Mouse (Mus musculus) gastrocnemius, adult 18-20 months (tissue): ENCODE results near the gene Pemt. TPM values are rescaled to one million over a fixed set of nuclear protein-coding genes. Genes with fewer than 3 reads are reported as not detected.

Experiments
- DNase-seq: peaks from one replicate; pipeline ENCODE4 v3.0.0; 2021; ENCODE audit warnings: low spot score
- total RNA-seq, 2 experiments: library from RNA; stranded (reverse); gene quantifications; 2 replicates each; pipeline ENCODE4 v1.2.3; 2021

The Pemt gene
- total RNA-seq, 2 experiments from 2014 or later, result 2.7 to 4.6 TPM

GRCm38 (mm10) chr11:60057987-60058386 is 11.7 kb upstream of the Pemt start:
- DNase-seq, result no peak

- no peak for DNase-seq
Observed at GRCm38 (mm10) chr11:60056520-60056919, 10.2 kb upstream of the Pemt start.

GRCm38 (mm10) chr11:60048841-60049240 is 2.6 kb upstream of the Pemt start:
- DNase-seq, result no peak

GRCm38 (mm10) chr11:60045676-60046057 is 622 bp downstream of the Pemt start:
- no peak for DNase-seq

GRCm38 (mm10) chr11:60044777-60045176 is 1.5 kb downstream of the Pemt start:
- DNase-seq, result no peak

- DNase-seq, result no peak
Observed at GRCm38 (mm10) chr11:60042277-60042676, 4.0 kb downstream of the Pemt start.

- no peak for DNase-seq
Observed at GRCm38 (mm10) chr11:60036537-60037220, 9.6 kb downstream of the Pemt start.

GRCm38 (mm10) chr11:60034911-60035400 is 11.3 kb downstream of the Pemt start:
- no peak for DNase-seq

- DNase-seq, result no peak
Observed at GRCm38 (mm10) chr11:60034293-60034692, 12.0 kb downstream of the Pemt start.

- no peak for DNase-seq
Observed at GRCm38 (mm10) chr11:60032586-60033430, 13.5 kb downstream of the Pemt start.

GRCm38 (mm10) chr11:60030747-60031331 is 15.4 kb downstream of the Pemt start:
- no peak for DNase-seq

- DNase-seq, result no peak
Observed at GRCm38 (mm10) chr11:60029976-60030375, 16.3 kb downstream of the Pemt start.

- DNase-seq, result no peak
Observed at GRCm38 (mm10) chr11:60027913-60028875, 18.1 kb downstream of the Pemt start.

GRCm38 (mm10) chr11:60027272-60027671 is 19.0 kb downstream of the Pemt start:
- peak; percentile 86 for DNase-seq

- DNase-seq, result no peak
Observed at GRCm38 (mm10) chr11:60026166-60026565, 20.1 kb downstream of the Pemt start.

GRCm38 (mm10) chr11:60021201-60021600 is 25.1 kb downstream of the Pemt start:
- peak; percentile 30 for DNase-seq

GRCm38 (mm10) chr11:60016726-60017125 is 29.6 kb downstream of the Pemt start:
- no peak for DNase-seq

- peak; percentile 53 for DNase-seq
Observed at GRCm38 (mm10) chr11:60011516-60011915, 34.8 kb downstream of the Pemt start.

- no peak for DNase-seq
Observed at GRCm38 (mm10) chr11:60009451-60009850, 36.8 kb downstream of the Pemt start.

GRCm38 (mm10) chr11:60005866-60006265 is 40.4 kb downstream of the Pemt start:
- DNase-seq, result no peak

- no peak for DNase-seq
Observed at GRCm38 (mm10) chr11:60004716-60005115, 41.6 kb downstream of the Pemt start.
